Mouse (Mus musculus): ENCODE results near the gene Kcnk4.

Gene Kcnk4

DNA sequence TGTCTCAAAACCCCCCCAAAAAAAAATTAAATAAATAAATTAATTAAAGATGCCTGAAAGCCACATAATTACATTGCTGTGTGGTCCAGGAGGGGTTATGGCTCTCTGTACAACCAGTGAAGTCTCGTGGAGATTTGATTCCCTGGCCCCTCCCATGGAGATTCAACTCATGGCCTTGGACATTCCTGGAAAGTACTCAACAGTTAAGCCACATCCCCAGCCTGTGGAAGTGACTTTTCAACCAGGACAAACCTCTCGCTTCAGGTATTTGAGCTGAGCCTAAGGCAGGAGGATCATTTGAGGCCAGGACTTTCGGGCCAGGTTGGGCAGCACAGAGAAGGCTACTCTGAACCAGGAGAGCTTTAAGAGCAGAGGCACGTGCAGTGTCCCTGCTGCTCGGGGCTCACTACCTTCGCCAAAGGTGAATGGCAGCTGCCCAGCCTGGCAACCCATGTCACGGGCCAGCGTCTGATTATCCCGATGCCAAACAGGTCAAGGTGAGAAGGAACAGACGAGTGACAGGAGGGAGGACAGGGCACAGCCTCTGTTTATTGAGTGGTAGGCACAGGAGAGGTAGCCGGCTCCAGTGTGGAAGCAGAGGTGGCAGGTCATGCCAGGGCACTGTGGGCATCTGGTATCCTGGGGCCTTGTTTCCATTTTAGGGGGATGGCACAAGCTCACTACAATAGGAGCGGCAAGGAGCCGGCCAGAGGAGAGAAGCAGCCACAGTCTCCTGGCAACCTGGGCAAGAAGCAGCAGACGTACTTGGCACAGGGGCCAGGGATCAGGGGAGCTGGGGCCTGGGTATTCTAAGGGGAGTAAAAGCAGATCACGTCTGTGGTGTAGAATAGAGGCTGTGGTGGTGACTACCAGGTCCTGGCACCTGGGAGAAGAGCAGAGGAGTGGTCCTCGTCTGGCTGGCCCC lies 3.5 kb upstream of the Kcnk4 start:
- no peak for DNase-seq (ENCODE audit: low spot score in 2 of 2)

DNA sequence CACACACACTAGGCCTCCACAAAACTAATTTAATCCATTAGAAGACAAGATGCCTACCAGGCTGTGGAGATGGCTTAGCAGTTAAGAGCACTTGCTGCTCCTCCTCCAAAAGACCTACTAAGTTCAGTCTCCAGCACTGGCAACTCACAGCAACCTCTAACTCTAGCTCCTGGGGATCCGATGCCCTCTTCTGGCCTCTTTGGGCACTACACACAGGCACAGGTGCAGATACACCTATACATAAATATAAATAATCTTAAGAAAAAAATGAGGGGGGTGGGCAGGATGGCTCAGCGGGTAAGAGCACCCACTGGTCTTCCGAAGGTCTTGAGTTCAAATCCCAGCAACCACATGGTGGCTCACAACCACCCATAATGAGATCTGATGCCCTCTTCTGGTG lies 2.0 kb upstream of the Kcnk4 start:
- DNase-seq (ENCODE audit: low spot score in 2 of 2) = no peak

- DNase-seq (ENCODE audit: low spot score in 2 of 2) = peak; percentile 71 to 72
Measured at GRCm38 (mm10) chr19:6933436-6934194, 700 bp downstream of the Kcnk4 start.

DNA sequence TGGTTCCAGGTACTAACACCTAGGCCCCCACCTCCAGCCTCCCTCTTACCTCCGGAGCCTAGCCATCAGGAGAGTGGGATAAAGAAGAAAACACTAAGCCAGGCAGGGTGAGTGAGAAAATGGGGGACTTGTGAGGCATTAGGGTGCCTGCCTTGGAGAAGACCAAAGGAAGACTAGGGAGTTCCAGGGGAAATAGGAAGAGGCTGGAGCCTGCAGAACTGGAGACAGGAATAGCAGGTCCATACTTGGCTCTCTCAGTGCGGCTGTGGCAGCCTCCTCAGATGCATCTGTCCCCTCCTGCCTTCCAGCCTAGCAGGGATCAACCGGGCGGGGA lies 1.2 kb downstream of the Kcnk4 start:
- DNase-seq (ENCODE audit: low spot score in 2 of 2) = no peak

GRCm38 (mm10) chr19:6932018-6932417 lies 2.3 kb downstream of the Kcnk4 start:
- no peak for DNase-seq (ENCODE audit: low spot score in 2 of 2)

GRCm38 (mm10) chr19:6931002-6931401 lies 3.3 kb downstream of the Kcnk4 start:
- DNase-seq (ENCODE audit: low spot score in 2 of 2) = no peak

GRCm38 (mm10) chr19:6928080-6928479 lies 6.2 kb downstream of the Kcnk4 start:
- DNase-seq (ENCODE audit: low spot score in 2 of 2) = no peak

- no peak for DNase-seq (ENCODE audit: low spot score in 2 of 2)
Measured at GRCm38 (mm10) chr19:6926559-6927255, 7.6 kb downstream of the Kcnk4 start.

GRCm38 (mm10) chr19:6925611-6926329 lies 8.5 kb downstream of the Kcnk4 start:
- DNase-seq (ENCODE audit: low spot score in 2 of 2) = no peak

- no peak for DNase-seq (ENCODE audit: low spot score in 2 of 2)
Measured at GRCm38 (mm10) chr19:6925307-6925573, 9.1 kb downstream of the Kcnk4 start, which contains the start of gene Catsperz. Gene Catsperz, minus strand, starts transcription at chr19:6925380.

- DNase-seq (ENCODE audit: low spot score in 2 of 2) = peak; percentile 88 to 93
Measured at GRCm38 (mm10) chr19:6924461-6925306, 9.6 kb downstream of the Kcnk4 start.

GRCm38 (mm10) chr19:6922901-6923735 lies 11.2 kb downstream of the Kcnk4 start:
- no peak for DNase-seq (ENCODE audit: low spot score in 2 of 2)

GRCm38 (mm10) chr19:6921647-6922567 lies 12.4 kb downstream of the Kcnk4 start, which contains the start of gene Esrra:
Gene Esrra, minus strand, starts transcription at chr19:6921813.
- DNase-seq (ENCODE audit: low spot score in 2 of 2) = peak; percentile 100

- DNase-seq (ENCODE audit: low spot score in 2 of 2) = no peak
Measured at GRCm38 (mm10) chr19:6920741-6921636, 13.3 kb downstream of the Kcnk4 start.

DNA sequence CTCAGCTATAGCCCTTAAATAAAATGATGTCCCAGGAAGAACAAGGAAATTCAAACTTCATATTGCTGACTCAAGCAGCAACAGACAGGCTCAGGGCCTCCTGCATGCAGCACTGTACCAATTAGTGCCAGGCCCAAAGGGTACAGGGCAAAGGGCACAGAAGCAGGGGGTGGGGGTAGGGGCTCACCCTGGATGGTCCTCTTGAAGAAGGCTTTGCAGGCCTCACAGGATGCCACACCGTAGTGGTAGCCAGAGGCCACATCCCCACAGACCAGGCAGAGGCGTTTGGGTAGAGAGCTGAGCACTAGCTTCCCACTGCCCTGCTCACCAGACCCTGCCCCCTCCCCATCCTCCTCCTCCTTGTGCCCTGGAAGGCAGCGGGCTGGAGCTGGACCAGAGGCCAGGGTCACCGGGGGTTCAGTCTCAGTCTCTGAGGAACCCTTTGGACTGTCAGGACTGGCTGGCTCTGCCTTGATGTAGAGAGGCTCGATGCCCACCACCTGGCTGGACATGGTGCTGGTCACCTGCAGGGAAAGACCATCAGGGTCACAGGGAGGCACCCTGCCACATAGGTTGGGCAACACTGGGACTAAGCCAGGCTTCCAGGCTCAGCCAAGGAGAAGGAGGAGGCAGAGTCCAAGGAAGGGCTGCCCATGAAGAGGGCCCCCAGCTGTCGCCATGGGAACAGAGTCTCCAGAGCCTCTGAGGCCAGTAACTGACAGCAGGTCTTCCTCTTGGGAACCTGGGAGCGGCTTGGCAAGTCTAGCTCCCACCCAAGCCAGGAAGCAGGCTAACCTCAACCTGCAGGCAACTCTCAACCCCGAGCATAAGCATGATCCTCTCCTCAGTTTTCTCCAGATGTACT lies 14.2 kb downstream of the Kcnk4 start:
- no peak for DNase-seq (ENCODE audit: low spot score in 2 of 2)

DNA sequence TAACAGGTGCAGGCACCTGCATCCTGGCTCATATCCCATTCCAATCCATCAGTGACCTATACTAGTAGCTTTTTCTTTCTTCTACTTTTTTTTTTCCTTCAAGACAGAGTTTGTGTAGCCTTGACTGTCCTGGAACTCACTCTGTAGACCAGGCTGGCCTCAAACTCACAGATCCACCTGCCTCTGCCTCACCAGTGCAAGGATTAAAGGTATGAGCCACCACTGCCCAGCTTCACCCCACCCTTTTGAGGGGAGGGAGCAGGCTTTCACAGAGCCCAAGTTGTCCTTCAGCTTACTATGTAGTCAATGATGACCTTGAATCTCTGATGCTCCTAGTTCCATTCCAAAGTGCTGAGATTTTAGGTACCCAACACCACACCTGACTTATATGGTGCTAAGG lies 14.9 kb downstream of the Kcnk4 start:
- DNase-seq (ENCODE audit: low spot score in 2 of 2) = no peak

- no peak for DNase-seq (ENCODE audit: low spot score in 2 of 2)
Measured at GRCm38 (mm10) chr19:6918321-6918720, 16.0 kb downstream of the Kcnk4 start.

All from frontal cortex, postnatal 36 days (tissue).